Mouse (Mus musculus) right cerebral cortex, postnatal 36 days (tissue): ENCODE data around the gene Lrpap1.

Experiments
- DNase-seq, 2 experiments: peaks; one replicate each; pipeline ENCODE4 v3.0.0; 2022; ENCODE audit warnings: low spot score in 2 of 2, mixed read lengths in 1 of 2

The Lrpap1 gene

GRCm38 (mm10) chr5:35120024-35120423 lies 14.5 kb upstream of the Lrpap1 start:
- DNase-seq, result no peak

GRCm38 (mm10) chr5:35118418-35118817 lies 12.9 kb upstream of the Lrpap1 start:
- DNase-seq, result no peak

GRCm38 (mm10) chr5:35117633-35118032 lies 12.1 kb upstream of the Lrpap1 start:
- no peak for DNase-seq

GRCm38 (mm10) chr5:35116002-35116401 lies 10.4 kb upstream of the Lrpap1 start:
- no peak for DNase-seq

- peak; percentile 54 to 75 for DNase-seq
Observed at GRCm38 (mm10) chr5:35112444-35112843, 6.9 kb upstream of the Lrpap1 start.

- peak in 1 of 2 experiments; percentile 20 for DNase-seq
Observed at GRCm38 (mm10) chr5:35105922-35106298, 344 bp upstream of the Lrpap1 start.

- no peak for DNase-seq
Observed at GRCm38 (mm10) chr5:35104183-35104959, 1.2 kb downstream of the Lrpap1 start.

- no peak for DNase-seq
Observed at GRCm38 (mm10) chr5:35103528-35103927, 2.0 kb downstream of the Lrpap1 start.

GRCm38 (mm10) chr5:35103086-35103485 lies 2.5 kb downstream of the Lrpap1 start:
- no peak for DNase-seq

GRCm38 (mm10) chr5:35091636-35092035 lies 13.9 kb downstream of the Lrpap1 start:
- DNase-seq, result no peak

GRCm38 (mm10) chr5:35089614-35089963 lies 16.0 kb downstream of the Lrpap1 start:
- DNase-seq, result no peak

- DNase-seq, result peak; percentile 42 to 48
Observed at GRCm38 (mm10) chr5:35088785-35089613, 16.6 kb downstream of the Lrpap1 start.

- no peak for DNase-seq
Observed at GRCm38 (mm10) chr5:35084913-35085312, 20.7 kb downstream of the Lrpap1 start.

GRCm38 (mm10) chr5:35079101-35079500 lies 26.5 kb downstream of the Lrpap1 start:
- DNase-seq, result no peak

- DNase-seq, result no peak
Observed at GRCm38 (mm10) chr5:35076369-35076768, 29.2 kb downstream of the Lrpap1 start.

- DNase-seq, result no peak
Observed at GRCm38 (mm10) chr5:35073992-35074391, 31.6 kb downstream of the Lrpap1 start.

GRCm38 (mm10) chr5:35073235-35073634 lies 32.3 kb downstream of the Lrpap1 start:
- DNase-seq, result no peak

- no peak for DNase-seq
Observed at GRCm38 (mm10) chr5:35071855-35072254, 33.7 kb downstream of the Lrpap1 start.

GRCm38 (mm10) chr5:35070953-35071352 lies 34.6 kb downstream of the Lrpap1 start:
- peak in 1 of 2 experiments; percentile 24 for DNase-seq

- DNase-seq, result no peak
Observed at GRCm38 (mm10) chr5:35070314-35070713, 35.3 kb downstream of the Lrpap1 start.

- DNase-seq, result no peak
Observed at GRCm38 (mm10) chr5:35069841-35070240, 35.7 kb downstream of the Lrpap1 start.

GRCm38 (mm10) chr5:35060098-35060497 lies 45.5 kb downstream of the Lrpap1 start:
- no peak for DNase-seq

- DNase-seq, result no peak
Observed at GRCm38 (mm10) chr5:35058216-35058615, 47.4 kb downstream of the Lrpap1 start.
